Mouse (Mus musculus) small intestine, adult 2 months (tissue): ENCODE measurements around the gene Ndufb3.

Experiments used
- CTCF ChIP-seq: fragments of 200-500 bp; IDR thresholded peaks from 2 replicates; pipeline ENCODE4 v1.5.1; 2012; ENCODE audit warnings: low read depth, mild to moderate bottlenecking, control low read depth, inconsistent platforms, low read length, moderate library complexity, mixed read lengths; ENCODE audit not compliant: insufficient replicate concordance, insufficient read length; ENCODE audit errors: extremely low read depth
- POLR2A ChIP-seq: fragments of 200-500 bp; IDR thresholded peaks from 2 replicates; pipeline ENCODE4 v1.6.1; 2012; ENCODE audit warnings: low read depth, mild to moderate bottlenecking, control low read depth, inconsistent platforms, low read length, moderate library complexity

DNA sequence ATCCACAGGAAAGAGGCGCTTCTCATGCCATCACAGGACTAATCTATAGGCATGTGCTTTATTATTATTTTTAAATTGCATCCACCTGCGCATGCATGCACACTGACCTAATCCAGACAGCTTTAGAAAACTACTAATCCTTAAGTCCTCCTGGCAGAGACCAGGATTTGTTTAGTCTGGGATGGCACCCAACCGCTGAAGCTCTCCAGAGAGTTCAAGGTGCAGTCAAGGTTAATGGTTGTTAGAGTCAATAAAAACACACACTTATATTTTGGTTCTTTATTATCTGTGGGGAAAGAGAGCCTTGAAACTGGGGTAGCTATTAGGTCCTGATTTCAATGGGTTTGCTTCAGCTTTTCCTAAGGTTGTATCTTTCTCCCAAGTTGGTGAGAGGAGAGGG is 35.1 kb downstream of the Ndufb3 start:
- TF ChIP-seq POLR2A (no peak), CTCF (no peak)
